8 mouse cellular contexts compared by ENCODE assay signal in genomic region chr5:117492933-117493863, GRCm38 (mm10).
DNase-seq lines count a peak whose midpoint lies in the region; ATAC-seq lines count a peak whose summit lies in the region.

No protein-coding gene starts in this region.

- no peak for ATAC-seq in heart, embryonic 14.5 days (ENCODE audit: insufficient number of reproducible peaks, insufficient read depth, low FRiP score, low read depth)
- ATAC-seq in granulocyte monocyte progenitor cell, adult 5-6 weeks (replicated peaks; ENCODE audit: poor library complexity, severe bottlenecking) = peak; percentile 46

- no peak for DNase-seq in heart, adult 9 months (ENCODE audit: low spot score in 2 of 2)
- DNase-seq in brain, adult 2 months (ENCODE audit: low read depth, low spot score) = peak; percentile 78
- DNase-seq in left cerebral cortex, postnatal 4 days = peak; percentile 56
- peak; percentile 75 to 84 for DNase-seq in right cerebral cortex, postnatal 10 days (ENCODE audit: low spot score in 2 of 2)
- no peak for DNase-seq in gastrocnemius, postnatal 4 days (ENCODE audit: low spot score in 2 of 2)
- DNase-seq in ovary, postnatal 10 days (ENCODE audit: low spot score) = no peak

- intact Hi-C loops in left cerebral cortex, postnatal 4 days (cut with DNase I) = loop anchor here (5.0 to 10.0 kb wide), 2 partner anchors 76 to 188 kb away; no protein-coding TSS in a partner anchor

- H3K27ac ChIP-seq in heart, embryonic 14.5 days (replicated peaks in 1 of 2; ENCODE audit: control insufficient read depth in 1 of 2, insufficient read depth in 1 of 2, low read depth in 2 of 2, low read length in 2 of 2) = no peak overlapping the region

- no peak overlapping the region for H3K4me3 ChIP-seq in heart, embryonic 14.5 days (ENCODE audit: control insufficient read depth in 1 of 2, insufficient read depth in 1 of 2, low read depth in 1 of 2, low read length in 2 of 2)

- H3K27me3 ChIP-seq in heart, embryonic 14.5 days (ENCODE audit: control insufficient read depth, insufficient read depth, low read length) = no peaks in the 10 kb centered on the region

- 21% methylated on average over 31 of the region's 31 CpGs for WGBS in heart, embryonic 14.5 days

- H3K4me1 ChIP-seq in heart, embryonic 14.5 days (ENCODE audit: control insufficient read depth in 2 of 2, insufficient read depth in 2 of 2, low read length in 2 of 2) = peaks cover 9 to 10% of the 10 kb centered on the region in 2 experiments; a peak in 3 of 4 replicates

- H3K9ac ChIP-seq in heart, embryonic 14.5 days (ENCODE audit: low read length) = peak overlapping the region; percentile 5; the same call in 1 of the 2 replicates

- H3K36me3 ChIP-seq in heart, embryonic 14.5 days (ENCODE audit: control insufficient read depth, insufficient read depth, low read length) = no peaks in the 10 kb centered on the region

- no peaks in the 10 kb centered on the region for H3K9me3 ChIP-seq in heart, embryonic 14.5 days (ENCODE audit: control insufficient read depth, low read length)

- peak overlapping the region; percentile 34 for H3K4me2 ChIP-seq in heart, embryonic 14.5 days (ENCODE audit: low read length)

Comparison
In these comparisons a context has a peak if more than half of its experiments do, and no peak if none do; other contexts are left out.
1. DNase-seq: peak in brain, adult 2 months (single experiment), left cerebral cortex, postnatal 4 days (single experiment) and right cerebral cortex, postnatal 10 days (2 of 2); none in heart, adult 9 months (0 of 2), gastrocnemius, postnatal 4 days (0 of 2) and ovary, postnatal 10 days (single experiment).